Mouse (Mus musculus) bone marrow macrophage, adult 2 months (primary cell): ENCODE results near the gene Sufu. TPM values are rescaled to one million over a fixed set of nuclear protein-coding genes. Genes with fewer than 3 reads are reported as not detected.

Experiments
- H3K27ac ChIP-seq: 2 replicates; pipeline ENCODE4 v1.5.1; 2012; ENCODE audit warnings: low read depth, low read length; ENCODE audit not compliant: insufficient read depth
- H3K4me1 ChIP-seq: 2 replicates; pipeline ENCODE4 v1.6.1; 2012; ENCODE audit warnings: low read length; ENCODE audit not compliant: control insufficient read depth, insufficient read depth
- H3K4me3 ChIP-seq: 2 replicates; pipeline ENCODE4 v1.5.1; 2012; ENCODE audit warnings: mild to moderate bottlenecking, low read length, moderate library complexity; ENCODE audit not compliant: insufficient read depth
- CTCF ChIP-seq: IDR thresholded peaks from 2 replicates; pipeline ENCODE4 v1.5.1; 2012; ENCODE audit warnings: low read depth, mild to moderate bottlenecking, low read length, moderate library complexity
- POLR2A ChIP-seq: IDR thresholded peaks from 2 replicates; pipeline ENCODE4 v1.6.1; 2012; ENCODE audit warnings: mild to moderate bottlenecking, low read depth, low read length, borderline replicate concordance
- polyA plus RNA-seq: library from polyadenylated mRNA; stranded (reverse); fragments of >200 nt; gene quantifications from 2 replicates; pipeline ENCODE4 v1.2.4, GENCODE M21; 2012; ENCODE audit not compliant: missing spikeins, insufficient read depth, insufficient read length

Sufu gene
- polyA plus RNA-seq, 1 experiment = 14.7 TPM

- Histone ChIP-seq H3K4me3 (no peak overlapping the region), H3K27ac (no peak overlapping the region), H3K4me1 (peaks cover 3% of the 10 kb centered on the region)
- TF ChIP-seq CTCF (no peak), POLR2A (no peak)
Observed at GRCm38 (mm10) chr19:46406592-46407386, 10.1 kb downstream of the Sufu start.

- no peak for TF ChIP-seq CTCF
- TF ChIP-seq POLR2A = no peak
- no peak overlapping the region for H3K4me3 ChIP-seq
- H3K4me1 ChIP-seq = peaks cover 3% of the 10 kb centered on the region
- no peak overlapping the region for H3K27ac ChIP-seq
Observed at GRCm38 (mm10) chr19:46409506-46409905, 12.8 kb downstream of the Sufu start.

GRCm38 (mm10) chr19:46412056-46412805, 15.5 kb downstream of the Sufu start:
- Histone ChIP-seq H3K4me3 (no peak overlapping the region), H3K4me1 (peaks cover 3% of the 10 kb centered on the region), H3K27ac (no peak overlapping the region)
- TF ChIP-seq CTCF (no peak), POLR2A (no peak)

GRCm38 (mm10) chr19:46413969-46414368, 17.3 kb downstream of the Sufu start:
- H3K4me3 ChIP-seq = no peak overlapping the region
- peaks cover 3% of the 10 kb centered on the region for H3K4me1 ChIP-seq
- no peak overlapping the region for H3K27ac ChIP-seq
- TF ChIP-seq CTCF (no peak), POLR2A (no peak)

- Histone ChIP-seq H3K27ac (no peak overlapping the region), H3K4me3 (no peak overlapping the region), H3K4me1 (peaks cover 3% of the 10 kb centered on the region)
- TF ChIP-seq CTCF (no peak), POLR2A (no peak)
Observed at GRCm38 (mm10) chr19:46414486-46414885, 17.8 kb downstream of the Sufu start.

- no peak overlapping the region for H3K4me3 ChIP-seq
- H3K27ac ChIP-seq = no peak overlapping the region
- TF ChIP-seq CTCF (no peak), POLR2A (no peak)
- H3K4me1 ChIP-seq = no peaks in the 10 kb centered on the region
Observed at GRCm38 (mm10) chr19:46416276-46416675, 19.6 kb downstream of the Sufu start.

GRCm38 (mm10) chr19:46418051-46418450, 21.4 kb downstream of the Sufu start:
- H3K4me3 ChIP-seq = no peak overlapping the region
- H3K27ac ChIP-seq = no peak overlapping the region
- TF ChIP-seq CTCF = no peak
- TF ChIP-seq POLR2A = no peak
- no peaks in the 10 kb centered on the region for H3K4me1 ChIP-seq

GRCm38 (mm10) chr19:46420410-46420809, 23.7 kb downstream of the Sufu start:
- H3K4me1 ChIP-seq = peaks cover 3% of the 10 kb centered on the region
- H3K4me3 ChIP-seq = no peak overlapping the region
- no peak overlapping the region for H3K27ac ChIP-seq
- TF ChIP-seq POLR2A (no peak), CTCF (no peak)

- Histone ChIP-seq H3K4me1 (peaks cover 3% of the 10 kb centered on the region), H3K27ac (no peak overlapping the region), H3K4me3 (no peak overlapping the region)
- TF ChIP-seq CTCF (no peak), POLR2A (no peak)
Observed at GRCm38 (mm10) chr19:46422384-46423338, 26.0 kb downstream of the Sufu start.

- Histone ChIP-seq H3K4me3 (no peak overlapping the region), H3K4me1 (peaks cover 8% of the 10 kb centered on the region), H3K27ac (no peak overlapping the region)
- TF ChIP-seq CTCF = no peak
Observed at GRCm38 (mm10) chr19:46425266-46425665, 28.6 kb downstream of the Sufu start.
